Mouse (Mus musculus): ENCODE results near the gene Vmn2r106. TPM values are rescaled to one million over a fixed set of nuclear protein-coding genes. Genes with fewer than 3 reads are reported as not detected.

Vmn2r106 gene
- not detected in 2 replicates for polyA plus RNA-seq (2015; fragmentation: Nextera tagmentation; extraction: Ambion mirVana)

- no peaks in the 10 kb centered on the region for H3K4me1 ChIP-seq
- no peak within 1 kb of the TSS for H3K4me2 ChIP-seq
- no peaks in the 10 kb centered on the region for H3K9me3 ChIP-seq (replicated peaks)
- H3K27me3 ChIP-seq (replicated peaks), result no peaks in the 10 kb centered on the region
- H3K9ac ChIP-seq (replicated peaks), result no peak within 1 kb of the TSS
- WGBS, result 83% methylated on average over 1 of the region's 1 CpGs
- H3K36me3 ChIP-seq, result no peaks in the 10 kb centered on the region
- H3K4me3 ChIP-seq (replicated peaks), result no peak within 1 kb of the TSS
- no peak within 1 kb of the TSS for H3K27ac ChIP-seq (replicated peaks)
- ATAC-seq (ENCODE audit: low FRiP score), result no peak
Observed at GRCm38 (mm10) chr17:20285453-20285852, at the start of gene Vmn2r106. TSS of gene Vmn2r106 (minus strand) at chr17:20285553.

GRCm38 (mm10) chr17:20305790-20306189, 20.4 kb upstream of the Vmn2r106 start:
- Histone ChIP-seq H3K4me1 (no peaks in the 10 kb centered on the region), H3K9ac (replicated peaks) (no peak overlapping the region), H3K36me3 (no peaks in the 10 kb centered on the region), H3K4me2 (no peak overlapping the region), H3K9me3 (replicated peaks) (peaks cover 11% of the 10 kb centered on the region; the same call in 1 of the 2 replicates), H3K27ac (replicated peaks) (no peak overlapping the region), H3K4me3 (replicated peaks) (no peak overlapping the region), H3K27me3 (replicated peaks) (no peaks in the 10 kb centered on the region)
- ATAC-seq (ENCODE audit: low FRiP score), result no peak
- WGBS, result 100% methylated on average over 1 of the region's 1 CpGs

- Histone ChIP-seq H3K27ac (replicated peaks) (no peak overlapping the region), H3K27me3 (replicated peaks) (no peaks in the 10 kb centered on the region), H3K9ac (replicated peaks) (no peak overlapping the region), H3K36me3 (no peaks in the 10 kb centered on the region), H3K4me1 (no peaks in the 10 kb centered on the region), H3K9me3 (replicated peaks) (no peaks in the 10 kb centered on the region), H3K4me2 (no peak overlapping the region), H3K4me3 (replicated peaks) (no peak overlapping the region)
- ATAC-seq (ENCODE audit: low FRiP score), result no peak
Observed at GRCm38 (mm10) chr17:20286906-20287305, 1.6 kb upstream of the Vmn2r106 start.

- Histone ChIP-seq H3K27me3 (replicated peaks) (no peaks in the 10 kb centered on the region), H3K4me3 (replicated peaks) (no peak overlapping the region)
- 73% methylated on average over 4 of the region's 4 CpGs for WGBS
Observed at GRCm38 (mm10) chr17:20255522-20255921, 29.8 kb downstream of the Vmn2r106 start.

GRCm38 (mm10) chr17:20234952-20235351, 50.4 kb downstream of the Vmn2r106 start, which contains the start of gene Vmn2r105:
TSS of gene Vmn2r105 (minus strand) at chr17:20235052.
- Histone ChIP-seq H3K9ac (replicated peaks) (no peak within 1 kb of the TSS), H3K4me3 (replicated peaks) (no peak within 1 kb of the TSS), H3K4me2 (no peak within 1 kb of the TSS), H3K36me3 (no peaks in the 10 kb centered on the region), H3K27ac (replicated peaks) (no peak within 1 kb of the TSS), H3K4me1 (no peaks in the 10 kb centered on the region), H3K9me3 (replicated peaks) (0 out of 2 replicates have a peak, but pooled peaks cover 8% of the 10 kb centered on the region), H3K27me3 (replicated peaks) (no peaks in the 10 kb centered on the region)
- ATAC-seq (ENCODE audit: low FRiP score), result no peak
- WGBS, result 81% methylated on average over 2 of the region's 2 CpGs

More at GRCm38 (mm10) chr17:20255522-20255921, 29.8 kb downstream of the Vmn2r106 start:
- peaks cover 22% of the 10 kb centered on the region; the same call in 1 of the 2 replicates for H3K9me3 ChIP-seq (replicated peaks)
- no peak overlapping the region for H3K27ac ChIP-seq (replicated peaks)
- H3K4me2 ChIP-seq, result no peak overlapping the region
- no peak for ATAC-seq (ENCODE audit: low FRiP score)
- H3K36me3 ChIP-seq, result no peaks in the 10 kb centered on the region
- H3K4me1 ChIP-seq, result no peaks in the 10 kb centered on the region
- no peak overlapping the region for H3K9ac ChIP-seq (replicated peaks)

Other genes starting within 250 kb of the Vmn2r106 start
- gene Vmn2r104, start 237.2 kb downstream of the Vmn2r106 start, polyA plus RNA-seq (2015; fragmentation: Nextera tagmentation; extraction: Ambion mirVana), result not detected in 2 replicates
- not detected in 2 replicates for gene Fpr-rs7, start 171.3 kb downstream of the Vmn2r106 start, polyA plus RNA-seq (2015; fragmentation: Nextera tagmentation; extraction: Ambion mirVana)
- gene Fpr-rs6, start 102.5 kb downstream of the Vmn2r106 start, polyA plus RNA-seq (2015; fragmentation: Nextera tagmentation; extraction: Ambion mirVana), result not detected in 2 replicates
- gene Vmn2r105, start 50.5 kb downstream of the Vmn2r106 start, polyA plus RNA-seq (2015; fragmentation: Nextera tagmentation; extraction: Ambion mirVana), result not detected in 2 replicates
- not detected in 2 replicates for gene Vmn2r107, start 59.7 kb upstream of the Vmn2r106 start, polyA plus RNA-seq (2015; fragmentation: Nextera tagmentation; extraction: Ambion mirVana)
- gene Vmn1r224, start 128.6 kb upstream of the Vmn2r106 start, polyA plus RNA-seq (2015; fragmentation: Nextera tagmentation; extraction: Ambion mirVana), result not detected in 2 replicates
- gene Vmn2r108, start 195.8 kb upstream of the Vmn2r106 start, polyA plus RNA-seq (2015; fragmentation: Nextera tagmentation; extraction: Ambion mirVana), result not detected in 2 replicates
- not detected in 2 replicates for gene Vmn1r225, start 212.6 kb upstream of the Vmn2r106 start, polyA plus RNA-seq (2015; fragmentation: Nextera tagmentation; extraction: Ambion mirVana)